Mouse (Mus musculus): Measurements from ENCODE around the gene Mad2l2. TPM values are rescaled to one million over a fixed set of nuclear protein-coding genes. Genes with fewer than 3 reads are reported as not detected.

Gene Mad2l2
- polyA plus RNA-seq, 1 experiment from 2014 or later: 104 TPM

- ATAC-seq (ENCODE audit: insufficient number of reproducible peaks, low FRiP score, low TSS enrichment, low read depth): peak; percentile 37
- peak overlapping the region; percentile 79 for H3K9ac ChIP-seq (ENCODE audit: low read length)
- peak; percentile 36 for DNase-seq (ENCODE audit: low spot score)
- H3K27ac ChIP-seq (replicated peaks; ENCODE audit: low read depth, low read length): no peak overlapping the region
- 3% methylated on average over 27 of the region's 30 CpGs for WGBS
- peak overlapping the region; percentile 84 for H3K4me3 ChIP-seq (ENCODE audit: low read depth, low read length)
- no peaks in the 10 kb centered on the region for H3K27me3 ChIP-seq (ENCODE audit: control insufficient read depth, insufficient read depth, low read length)
- no peaks in the 10 kb centered on the region for H3K36me3 ChIP-seq (ENCODE audit: control insufficient read depth, insufficient read depth, low read length)
- no peaks in the 10 kb centered on the region for H3K9me3 ChIP-seq (ENCODE audit: control insufficient read depth, low read length)
- peak overlapping the region; percentile 85 for H3K4me2 ChIP-seq (ENCODE audit: low read depth, severe bottlenecking)
- H3K4me1 ChIP-seq (ENCODE audit: control insufficient read depth, insufficient read depth, low read length): peaks cover 17% of the 10 kb centered on the region
These were observed 42.9 kb upstream of the Mad2l2 start for GRCm38 (mm10) chr4:148087091-148087906.

GRCm38 (mm10) chr4:148087907-148088527 lies 42.2 kb upstream of the Mad2l2 start, which contains the start of gene Agtrap:
TSS of gene Agtrap (minus strand) at chr4:148088031.
- ATAC-seq (ENCODE audit: insufficient number of reproducible peaks, low FRiP score, low TSS enrichment, low read depth) (peak; percentile 83), DNase-seq (ENCODE audit: low spot score) (peak; percentile 94)
- H3K9ac ChIP-seq (ENCODE audit: low read length): peak within 1 kb of the TSS; percentile 79
- 0 out of 2 replicates have a peak within 1 kb of the TSS, but pooled peaks have one; percentile 1 for H3K27ac ChIP-seq (replicated peaks; ENCODE audit: low read depth, low read length)
- no peaks in the 10 kb centered on the region for H3K9me3 ChIP-seq (ENCODE audit: control insufficient read depth, low read length)
- H3K36me3 ChIP-seq (ENCODE audit: control insufficient read depth, insufficient read depth, low read length): no peaks in the 10 kb centered on the region
- 6% methylated on average over 34 of the region's 34 CpGs for WGBS
- H3K27me3 ChIP-seq (ENCODE audit: control insufficient read depth, insufficient read depth, low read length): no peaks in the 10 kb centered on the region
- H3K4me2 ChIP-seq (ENCODE audit: low read depth, severe bottlenecking): peak within 1 kb of the TSS; percentile 85
- peak within 1 kb of the TSS; percentile 84 for H3K4me3 ChIP-seq (ENCODE audit: low read depth, low read length)
- H3K4me1 ChIP-seq (ENCODE audit: control insufficient read depth, insufficient read depth, low read length): peaks cover 17% of the 10 kb centered on the region

GRCm38 (mm10) chr4:148089166-148089565 lies 41.0 kb upstream of the Mad2l2 start:
- Histone ChIP-seq H3K27me3 (ENCODE audit: control insufficient read depth, insufficient read depth, low read length) (no peaks in the 10 kb centered on the region), H3K4me3 (ENCODE audit: low read depth, low read length) (no peak overlapping the region), H3K9ac (ENCODE audit: low read length) (no peak overlapping the region), H3K4me1 (ENCODE audit: control insufficient read depth, insufficient read depth, low read length) (peaks cover 16% of the 10 kb centered on the region), H3K27ac (replicated peaks; ENCODE audit: low read depth, low read length) (no peak overlapping the region), H3K9me3 (ENCODE audit: control insufficient read depth, low read length) (no peaks in the 10 kb centered on the region), H3K4me2 (ENCODE audit: low read depth, severe bottlenecking) (no peak overlapping the region), H3K36me3 (ENCODE audit: control insufficient read depth, insufficient read depth, low read length) (no peaks in the 10 kb centered on the region)
- DNase-seq (ENCODE audit: low spot score) (no peak), ATAC-seq (ENCODE audit: insufficient number of reproducible peaks, low FRiP score, low TSS enrichment, low read depth) (no peak)
- WGBS: 61% methylated on average over 4 of the region's 4 CpGs

- Histone ChIP-seq H3K27ac (replicated peaks; ENCODE audit: low read depth, low read length) (no peak overlapping the region), H3K4me2 (ENCODE audit: low read depth, severe bottlenecking) (no peak overlapping the region), H3K27me3 (ENCODE audit: control insufficient read depth, insufficient read depth, low read length) (no peaks in the 10 kb centered on the region), H3K9ac (ENCODE audit: low read length) (no peak overlapping the region), H3K9me3 (ENCODE audit: control insufficient read depth, low read length) (no peaks in the 10 kb centered on the region), H3K4me3 (ENCODE audit: low read depth, low read length) (no peak overlapping the region), H3K36me3 (ENCODE audit: control insufficient read depth, insufficient read depth, low read length) (no peaks in the 10 kb centered on the region), H3K4me1 (ENCODE audit: control insufficient read depth, insufficient read depth, low read length) (peaks cover 12% of the 10 kb centered on the region)
- DNase-seq (ENCODE audit: low spot score) (no peak), ATAC-seq (ENCODE audit: insufficient number of reproducible peaks, low FRiP score, low TSS enrichment, low read depth) (no peak)
- WGBS: 79% methylated on average over 1 of the region's 1 CpGs
These were observed 39.0 kb upstream of the Mad2l2 start for GRCm38 (mm10) chr4:148091181-148091580.

GRCm38 (mm10) chr4:148092551-148093271 lies 37.5 kb upstream of the Mad2l2 start:
- Histone ChIP-seq H3K9ac (ENCODE audit: low read length) (no peak overlapping the region), H3K9me3 (ENCODE audit: control insufficient read depth, low read length) (no peaks in the 10 kb centered on the region), H3K36me3 (ENCODE audit: control insufficient read depth, insufficient read depth, low read length) (no peaks in the 10 kb centered on the region), H3K4me2 (ENCODE audit: low read depth, severe bottlenecking) (no peak overlapping the region), H3K27me3 (ENCODE audit: control insufficient read depth, insufficient read depth, low read length) (no peaks in the 10 kb centered on the region), H3K4me1 (ENCODE audit: control insufficient read depth, insufficient read depth, low read length) (peaks cover 3% of the 10 kb centered on the region), H3K27ac (replicated peaks; ENCODE audit: low read depth, low read length) (no peak overlapping the region), H3K4me3 (ENCODE audit: low read depth, low read length) (no peak overlapping the region)
- ATAC-seq (ENCODE audit: insufficient number of reproducible peaks, low FRiP score, low TSS enrichment, low read depth) (no peak), DNase-seq (ENCODE audit: low spot score) (no peak)
- WGBS: 96% methylated on average over 11 of the region's 11 CpGs

- no peak for DNase-seq (ENCODE audit: low spot score)
- Histone ChIP-seq H3K27ac (replicated peaks; ENCODE audit: low read depth, low read length) (no peak overlapping the region), H3K4me3 (ENCODE audit: low read depth, low read length) (no peak overlapping the region), H3K9me3 (ENCODE audit: control insufficient read depth, low read length) (no peaks in the 10 kb centered on the region), H3K9ac (ENCODE audit: low read length) (no peak overlapping the region), H3K4me2 (ENCODE audit: low read depth, severe bottlenecking) (no peak overlapping the region), H3K36me3 (ENCODE audit: control insufficient read depth, insufficient read depth, low read length) (no peaks in the 10 kb centered on the region), H3K4me1 (ENCODE audit: control insufficient read depth, insufficient read depth, low read length) (no peaks in the 10 kb centered on the region), H3K27me3 (ENCODE audit: control insufficient read depth, insufficient read depth, low read length) (no peaks in the 10 kb centered on the region)
- ATAC-seq (ENCODE audit: insufficient number of reproducible peaks, low FRiP score, low TSS enrichment, low read depth): no peak
- 85% methylated on average over 5 of the region's 5 CpGs for WGBS
These were observed 36.0 kb upstream of the Mad2l2 start for GRCm38 (mm10) chr4:148094161-148094560.

- Histone ChIP-seq H3K4me3 (ENCODE audit: low read depth, low read length) (no peak overlapping the region), H3K9me3 (ENCODE audit: control insufficient read depth, low read length) (no peaks in the 10 kb centered on the region), H3K36me3 (ENCODE audit: control insufficient read depth, insufficient read depth, low read length) (no peaks in the 10 kb centered on the region), H3K27ac (replicated peaks; ENCODE audit: low read depth, low read length) (no peak overlapping the region), H3K4me2 (ENCODE audit: low read depth, severe bottlenecking) (no peak overlapping the region), H3K27me3 (ENCODE audit: control insufficient read depth, insufficient read depth, low read length) (no peaks in the 10 kb centered on the region), H3K9ac (ENCODE audit: low read length) (no peak overlapping the region), H3K4me1 (ENCODE audit: control insufficient read depth, insufficient read depth, low read length) (no peaks in the 10 kb centered on the region)
- DNase-seq (ENCODE audit: low spot score) (no peak), ATAC-seq (ENCODE audit: insufficient number of reproducible peaks, low FRiP score, low TSS enrichment, low read depth) (no peak)
- 87% methylated on average over 4 of the region's 4 CpGs for WGBS
These were observed 35.1 kb upstream of the Mad2l2 start for GRCm38 (mm10) chr4:148095081-148095480.

GRCm38 (mm10) chr4:148097936-148098335 lies 32.2 kb upstream of the Mad2l2 start:
- Histone ChIP-seq H3K4me3 (ENCODE audit: low read depth, low read length) (no peak overlapping the region), H3K4me1 (ENCODE audit: control insufficient read depth, insufficient read depth, low read length) (no peaks in the 10 kb centered on the region), H3K9me3 (ENCODE audit: control insufficient read depth, low read length) (no peaks in the 10 kb centered on the region), H3K36me3 (ENCODE audit: control insufficient read depth, insufficient read depth, low read length) (no peaks in the 10 kb centered on the region), H3K27me3 (ENCODE audit: control insufficient read depth, insufficient read depth, low read length) (no peaks in the 10 kb centered on the region), H3K4me2 (ENCODE audit: low read depth, severe bottlenecking) (no peak overlapping the region), H3K27ac (replicated peaks; ENCODE audit: low read depth, low read length) (no peak overlapping the region), H3K9ac (ENCODE audit: low read length) (no peak overlapping the region)
- no peak for ATAC-seq (ENCODE audit: insufficient number of reproducible peaks, low FRiP score, low TSS enrichment, low read depth)
- no peak for DNase-seq (ENCODE audit: low spot score)
- WGBS: 92% methylated on average over 2 of the region's 2 CpGs
